10 mouse cellular contexts compared by ENCODE assay signal in genomic region chr8:66442778-66443177, GRCm38 (mm10). TPM values are rescaled to one million over a fixed set of nuclear protein-coding genes. Genes with fewer than 3 reads are reported as not detected.
DNase-seq lines count a peak whose midpoint lies in the region; ATAC-seq and TF ChIP-seq lines count a peak whose summit lies in the region.
"Had no signal": no experiment of that assay in that cellular context is flagged by ENCODE, and none has a peak within 500 bp of the region (broad histone marks: within the 10 kb centered on the region; RNA-seq: fewer than 3 reads in every experiment).

No protein-coding gene starts in this region.

- H3K4me1 ChIP-seq in embryonic facial prominence, embryonic 11.5 days (ENCODE audit: control insufficient read depth, insufficient read depth, low read length), result no peaks in the 10 kb centered on the region
- H3K4me1 ChIP-seq in embryonic facial prominence, embryonic 10.5 days, result no peaks in the 10 kb centered on the region
- H3K4me1 ChIP-seq in lung, postnatal 0 days (ENCODE audit: insufficient read depth, low read depth, low read length), result no peaks in the 10 kb centered on the region
- no peaks in the 10 kb centered on the region for H3K4me1 ChIP-seq in cortical plate, adult 2 months (ENCODE audit: control insufficient read depth, insufficient read depth, low read length)
- H3K4me1 ChIP-seq: heart, embryonic 13.5 days had no signal

- no peak overlapping the region for H3K4me2 ChIP-seq in embryonic facial prominence, embryonic 11.5 days (ENCODE audit: low read depth, low read length)
- H3K4me2 ChIP-seq in lung, postnatal 0 days (replicated peaks; ENCODE audit: low read depth, low read length), result no peak overlapping the region
- H3K4me2 ChIP-seq: heart, embryonic 13.5 days had no signal

- no peak overlapping the region for H3K27ac ChIP-seq in embryonic facial prominence, embryonic 11.5 days (replicated peaks; ENCODE audit: low read depth, low read length)
- no peak overlapping the region for H3K27ac ChIP-seq in embryonic facial prominence, embryonic 10.5 days (replicated peaks)
- H3K27ac ChIP-seq in lung, postnatal 0 days (ENCODE audit: low read length), result no peak overlapping the region
- no peak overlapping the region for H3K27ac ChIP-seq in cortical plate, adult 2 months (ENCODE audit: insufficient read depth, low read length)
- H3K27ac ChIP-seq: heart, embryonic 13.5 days had no signal

- no peaks in the 10 kb centered on the region for H3K36me3 ChIP-seq in embryonic facial prominence, embryonic 11.5 days (replicated peaks; ENCODE audit: control insufficient read depth, insufficient read depth, low read depth, low read length)
- no peaks in the 10 kb centered on the region for H3K36me3 ChIP-seq in embryonic facial prominence, embryonic 10.5 days (replicated peaks)
- H3K36me3 ChIP-seq in lung, postnatal 0 days (ENCODE audit: insufficient read depth, low read length), result no peaks in the 10 kb centered on the region
- H3K36me3 ChIP-seq: heart, embryonic 13.5 days had no signal

- TF ChIP-seq CTCF in lung, postnatal 0 days (IDR thresholded peaks at IDR 0.05), result peak; percentile 69
- 0 out of 2 replicates have a peak, but pooled peaks have one; percentile 1 for TF ChIP-seq CTCF in cortical plate, adult 2 months (IDR thresholded peaks at IDR 0.05; ENCODE audit: extremely low read depth, insufficient read depth, low read length)

- no peak overlapping the region for H3K9ac ChIP-seq in embryonic facial prominence, embryonic 11.5 days (replicated peaks; ENCODE audit: low read length)
- no peak overlapping the region for H3K9ac ChIP-seq in lung, postnatal 0 days (replicated peaks; ENCODE audit: low read depth)
- H3K9ac ChIP-seq: heart, embryonic 13.5 days had no signal

- intact Hi-C loops in heart, postnatal 36 days (cut with DNase I), result loop anchor here (5.0 kb wide), 1 partner anchor 120 kb away; no protein-coding TSS in a partner anchor

- no peaks in the 10 kb centered on the region for H3K9me3 ChIP-seq in embryonic facial prominence, embryonic 11.5 days (replicated peaks; ENCODE audit: control insufficient read depth, low read length)
- no peaks in the 10 kb centered on the region for H3K9me3 ChIP-seq in embryonic facial prominence, embryonic 10.5 days
- H3K9me3 ChIP-seq in lung, postnatal 0 days (ENCODE audit: low read length), result no peaks in the 10 kb centered on the region
- H3K9me3 ChIP-seq: heart, embryonic 13.5 days; megakaryocyte, embryonic 14.5 days had no signal

- no peak for ATAC-seq in embryonic facial prominence, embryonic 11.5 days (replicated peaks; ENCODE audit: insufficient number of reproducible peaks, low FRiP score, low TSS enrichment, low read depth)
- ATAC-seq in lung, postnatal 0 days, result no peak

- no peak for TF ChIP-seq EP300 in lung, postnatal 0 days (IDR thresholded peaks at IDR 0.05)

- H3K4me3 ChIP-seq in embryonic facial prominence, embryonic 11.5 days (ENCODE audit: low read depth, low read length), result no peak overlapping the region
- no peak overlapping the region for H3K4me3 ChIP-seq in embryonic facial prominence, embryonic 10.5 days
- no peak overlapping the region for H3K4me3 ChIP-seq in lung, postnatal 0 days (ENCODE audit: low read depth, low read length)
- H3K4me3 ChIP-seq in cortical plate, adult 2 months (ENCODE audit: insufficient read depth, low read length), result no peak overlapping the region
- H3K4me3 ChIP-seq: heart, embryonic 13.5 days; megakaryocyte, embryonic 14.5 days had no signal

- WGBS in embryonic facial prominence, embryonic 11.5 days, result 23% methylated on average over 1 of the region's 1 CpGs
- 32% methylated on average over 1 of the region's 1 CpGs for WGBS in embryonic facial prominence, embryonic 10.5 days
- WGBS in lung, postnatal 0 days, result 20% methylated on average over 1 of the region's 1 CpGs

- DNase-seq in embryonic facial prominence, embryonic 11.5 days (ENCODE audit: low spot score), result peak; percentile 58
- DNase-seq in embryonic facial prominence, embryonic 10.5 days (ENCODE audit: low spot score), result no peak
- DNase-seq in lung, postnatal 0 days (ENCODE audit: low spot score), result peak; percentile 27
- DNase-seq in lung, postnatal 25 days (ENCODE audit: low spot score), result no peak
- peak; percentile 46 for DNase-seq in lung, postnatal 36 days
- no peak for DNase-seq in c-Kit-positive CD71-positive TER-119-positive erythroid progenitor cells, embryonic 14.5 days (ENCODE audit: low spot score)
- DNase-seq in heart, postnatal 36 days, result no peak

- no peaks in the 10 kb centered on the region for H3K27me3 ChIP-seq in embryonic facial prominence, embryonic 11.5 days (ENCODE audit: control insufficient read depth, insufficient read depth, low read length)
- H3K27me3 ChIP-seq in embryonic facial prominence, embryonic 10.5 days (replicated peaks; ENCODE audit: low read depth, poor library complexity, severe bottlenecking), result no peaks in the 10 kb centered on the region
- no peaks in the 10 kb centered on the region for H3K27me3 ChIP-seq in lung, postnatal 0 days (replicated peaks; ENCODE audit: insufficient read depth, low read length)
- H3K27me3 ChIP-seq: heart, embryonic 13.5 days; megakaryocyte, embryonic 14.5 days had no signal

- no peak for TF ChIP-seq POLR2A in cortical plate, adult 2 months (IDR thresholded peaks at IDR 0.05; ENCODE audit: extremely low read depth, insufficient read depth, low read length)

RNA-seq across cellular contexts. Expression of gene Tma16, which starts 43.6 kb away (rescaled TPM):
- polyA plus RNA-seq in embryonic facial prominence, embryonic 11.5 days (2014; fragmentation: Nextera tagmentation; extraction: Ambion mirVana), result 16.3 and 17.3 TPM in 2 replicates
- polyA plus RNA-seq in embryonic facial prominence, embryonic 10.5 days (2016; fragmentation: Nextera tagmentation; extraction: Ambion mirVana), result 20.5 and 23.0 TPM in 2 replicates
- 4.6 and 5.0 TPM in 2 replicates for polyA plus RNA-seq in lung, postnatal 0 days (2015; fragmentation: Nextera tagmentation; extraction: Ambion mirVana)
- 9.2 and 9.6 TPM in 2 replicates for polyA plus RNA-seq in cortical plate, adult 2 months (2012; rRNA removed)
- 1 to 10 TPM; 4.1 to 4.2 TPM for total RNA-seq in heart, postnatal 36 days (2021)

Comparison
In these comparisons a context has a peak if more than half of its experiments do, and no peak if none do; other contexts are left out.
1. DNase-seq: peak in embryonic facial prominence, embryonic 11.5 days (single experiment), lung, postnatal 0 days (single experiment) and lung, postnatal 36 days (single experiment); none in embryonic facial prominence, embryonic 10.5 days (single experiment), lung, postnatal 25 days (single experiment), c-Kit-positive CD71-positive TER-119-positive erythroid progenitor cells, embryonic 14.5 days (single experiment) and heart, postnatal 36 days (0 of 2).